Mouse (Mus musculus) midbrain, embryonic 10.5 days (tissue): ENCODE results near the gene Erich6b. TPM values are rescaled to one million over a fixed set of nuclear protein-coding genes. Genes with fewer than 3 reads are reported as not detected.

ENCODE experiments used
- DNase-seq: peaks from one replicate; pipeline ENCODE4 v3.0.0-alpha.2; 2017; ENCODE audit warnings: low spot score
- H3K27ac ChIP-seq: fragments of 300-500 bp; sonication (generic); replicated peaks from 2 replicates; pipeline ENCODE4 v1.5.1; 2016; ENCODE audit warnings: mild to moderate bottlenecking
- H3K27me3 ChIP-seq: fragments of 300-500 bp; sonication (generic); 2 replicates; pipeline ENCODE4 v1.6.1; 2016; ENCODE audit warnings: low read depth, mild to moderate bottlenecking; ENCODE audit not compliant: poor library complexity, severe bottlenecking
- H3K36me3 ChIP-seq: fragments of 300-500 bp; sonication (generic); 2 replicates; pipeline ENCODE4 v1.6.1; 2016; ENCODE audit warnings: mild to moderate bottlenecking, moderate library complexity
- H3K4me1 ChIP-seq: fragments of 300-500 bp; sonication (generic); 2 replicates; pipeline ENCODE4 v1.6.1; 2016
- H3K4me3 ChIP-seq: fragments of 300-500 bp; sonication (generic); 2 replicates; pipeline ENCODE4 v1.5.1; 2016; ENCODE audit warnings: mild to moderate bottlenecking, moderate library complexity
- H3K9me3 ChIP-seq: fragments of 300-500 bp; sonication (generic); replicated peaks from 2 replicates; pipeline ENCODE4 v1.6.1; 2016; ENCODE audit warnings: mild to moderate bottlenecking
- WGBS: fragments of 180-500 bp; shearing (Covaris S2); methylation state at CpG from one replicate; pipeline ENCODE4 v1.1.7; 2016; 5-methylcytosine and 5-hydroxymethylcytosine counted together
- polyA plus RNA-seq: library from polyadenylated mRNA; unstranded; fragments of >200 nt; fragmentation: Nextera tagmentation; extraction: Ambion mirVana; gene quantifications from 2 replicates; pipeline ENCODE4 v1.2.1, GENCODE M21; 2016

Erich6b gene
- polyA plus RNA-seq, 1 experiment from 2014 or later, result not detected

DNA sequence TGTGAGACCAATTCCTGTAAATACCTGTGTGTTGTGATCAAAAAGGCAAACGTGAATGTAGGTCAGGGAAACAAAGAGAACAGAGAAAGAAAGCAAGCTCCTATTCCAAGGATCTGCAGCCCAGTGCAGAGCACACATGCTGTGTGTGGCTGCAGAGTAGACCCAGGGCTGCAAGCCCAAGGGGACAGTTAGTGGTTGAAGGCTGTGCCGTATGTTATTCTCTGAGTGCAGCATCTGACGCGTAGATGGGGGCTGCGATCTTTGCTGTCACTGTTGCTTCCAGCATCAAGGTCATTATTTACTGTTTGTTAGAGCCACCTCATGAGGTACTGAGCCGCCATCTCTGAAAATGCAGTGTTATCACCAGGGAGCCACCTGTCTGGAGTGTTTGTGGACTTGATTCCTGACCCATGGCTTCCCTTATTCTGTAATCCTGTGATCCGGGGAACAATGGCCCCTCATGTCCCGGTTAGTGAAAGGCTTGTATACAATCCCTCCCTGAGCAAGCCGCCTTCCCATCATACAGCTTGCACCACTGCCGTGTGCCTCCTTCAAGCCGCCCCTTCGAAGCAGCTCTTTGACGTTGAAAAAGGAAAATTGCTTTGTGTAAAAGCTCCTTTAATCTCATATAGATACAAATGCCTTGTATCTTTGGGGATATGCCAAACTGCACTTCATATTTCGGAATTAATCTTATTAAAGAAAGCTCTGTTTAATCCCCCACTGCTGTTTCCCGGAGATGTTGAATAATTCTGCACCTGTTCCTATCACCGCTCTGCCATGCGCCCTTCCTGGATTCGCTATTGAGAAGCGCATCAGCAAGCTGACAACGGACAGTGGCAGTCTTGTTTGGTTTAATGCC, 5.1 kb downstream of the Erich6b start:
- 46% methylated on average over 20 of the region's 20 CpGs for WGBS
- DNase-seq, result peak; percentile 16
- no peak overlapping the region; the same call in 1 of the 2 replicates for H3K4me3 ChIP-seq

DNA sequence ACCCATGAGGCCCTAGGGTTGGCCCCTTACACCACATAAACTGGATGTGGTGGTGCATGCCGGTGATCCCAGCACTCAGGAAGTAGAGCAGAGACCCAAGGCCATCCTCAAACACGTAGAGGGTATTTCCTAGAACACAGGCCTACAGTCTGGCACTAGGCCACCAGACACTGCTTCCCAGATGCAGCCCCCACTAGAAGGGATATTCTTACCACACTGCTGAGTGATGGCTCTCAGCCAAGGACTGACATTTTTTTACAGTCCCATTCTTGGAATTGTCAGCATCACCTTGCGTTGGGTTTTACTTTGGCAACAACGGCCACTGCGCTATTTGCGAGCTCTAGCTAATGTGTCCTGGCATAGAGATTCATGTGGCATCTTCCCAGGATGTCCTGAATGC, 18.9 kb downstream of the Erich6b start:
- no peaks in the 10 kb centered on the region for H3K36me3 ChIP-seq
- no peak for DNase-seq
- no peak overlapping the region for H3K4me3 ChIP-seq
- H3K4me1 ChIP-seq, result peaks cover 5% of the 10 kb centered on the region; the same call in 1 of the 2 replicates
- WGBS, result 95% methylated on average over 6 of the region's 6 CpGs
- H3K9me3 ChIP-seq, result no peaks in the 10 kb centered on the region
- no peaks in the 10 kb centered on the region for H3K27me3 ChIP-seq
- no peak overlapping the region for H3K27ac ChIP-seq

More for the DNA sequence above, 5.1 kb downstream of the Erich6b start:
- no peaks in the 10 kb centered on the region for H3K27me3 ChIP-seq
- H3K9me3 ChIP-seq, result no peaks in the 10 kb centered on the region
- H3K27ac ChIP-seq, result peak overlapping the region; percentile 62
- H3K4me1 ChIP-seq, result peaks cover 18% of the 10 kb centered on the region
- no peaks in the 10 kb centered on the region for H3K36me3 ChIP-seq

DNA sequence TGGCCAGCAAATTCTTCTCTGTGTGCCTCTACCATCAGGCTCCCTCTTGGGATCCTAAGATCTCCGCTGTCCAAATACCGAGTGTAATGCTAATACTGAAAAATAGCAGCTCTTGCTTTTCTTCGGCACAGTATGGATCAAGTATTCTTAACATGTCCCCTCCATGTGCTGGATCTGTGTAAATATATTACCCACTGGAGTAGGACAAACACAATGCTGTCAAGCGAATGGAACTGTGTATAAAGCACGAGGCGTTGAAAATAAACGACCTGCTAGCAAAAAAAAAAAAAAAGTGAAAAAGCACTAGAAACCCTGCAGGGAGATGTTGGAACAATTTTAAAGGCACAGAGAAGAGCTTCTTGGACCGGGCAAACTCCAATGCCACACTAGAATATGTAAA, 19.5 kb downstream of the Erich6b start:
- 86% methylated on average over 8 of the region's 8 CpGs for WGBS
- no peak overlapping the region for H3K27ac ChIP-seq

DNA sequence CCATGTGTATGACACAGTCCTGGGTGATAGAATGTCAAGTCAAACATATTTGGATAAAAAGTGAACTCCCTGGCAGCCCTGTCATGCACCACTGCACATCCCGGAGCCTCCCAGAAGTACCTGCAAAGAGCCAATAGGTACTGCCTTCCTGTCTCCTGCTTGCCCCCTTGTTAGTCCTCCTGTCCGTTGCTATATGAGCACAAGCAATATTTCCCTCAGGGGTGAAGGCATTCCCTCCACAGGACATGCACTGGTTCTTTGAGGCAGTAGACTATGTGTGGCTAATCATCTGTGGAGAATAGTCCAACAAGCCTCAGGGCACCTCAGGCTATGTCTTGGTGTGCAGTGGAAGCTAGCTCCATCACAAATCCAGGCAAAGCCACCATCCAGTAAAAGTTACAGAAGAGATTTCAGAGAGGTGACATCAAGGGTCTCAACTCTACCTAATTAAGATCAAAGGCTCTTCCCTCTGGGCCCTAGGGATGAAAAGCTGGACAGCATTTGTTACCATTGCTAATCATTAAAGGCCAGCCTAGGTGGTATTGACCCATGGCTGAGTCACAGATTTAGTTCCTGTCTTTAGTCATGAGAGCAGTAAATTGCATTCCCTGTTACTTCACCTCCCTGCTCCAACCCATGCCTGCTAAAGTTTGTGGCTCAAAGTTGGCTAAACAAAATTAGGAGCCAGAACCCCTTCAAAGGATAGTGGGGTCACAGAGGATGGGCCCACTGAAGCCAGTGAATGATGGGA, 23.5 kb downstream of the Erich6b start:
- DNase-seq, result no peak
- Histone ChIP-seq H3K27ac (no peak overlapping the region), H3K4me3 (no peak overlapping the region), H3K36me3 (no peaks in the 10 kb centered on the region), H3K9me3 (no peaks in the 10 kb centered on the region), H3K4me1 (no peaks in the 10 kb centered on the region), H3K27me3 (no peaks in the 10 kb centered on the region)
- 70% methylated on average over 2 of the region's 2 CpGs for WGBS

More for the DNA sequence above, 19.5 kb downstream of the Erich6b start:
- DNase-seq, result no peak
- Histone ChIP-seq H3K9me3 (no peaks in the 10 kb centered on the region), H3K4me3 (no peak overlapping the region), H3K4me1 (peaks cover 4% of the 10 kb centered on the region; the same call in 1 of the 2 replicates), H3K27me3 (no peaks in the 10 kb centered on the region), H3K36me3 (no peaks in the 10 kb centered on the region)

DNA sequence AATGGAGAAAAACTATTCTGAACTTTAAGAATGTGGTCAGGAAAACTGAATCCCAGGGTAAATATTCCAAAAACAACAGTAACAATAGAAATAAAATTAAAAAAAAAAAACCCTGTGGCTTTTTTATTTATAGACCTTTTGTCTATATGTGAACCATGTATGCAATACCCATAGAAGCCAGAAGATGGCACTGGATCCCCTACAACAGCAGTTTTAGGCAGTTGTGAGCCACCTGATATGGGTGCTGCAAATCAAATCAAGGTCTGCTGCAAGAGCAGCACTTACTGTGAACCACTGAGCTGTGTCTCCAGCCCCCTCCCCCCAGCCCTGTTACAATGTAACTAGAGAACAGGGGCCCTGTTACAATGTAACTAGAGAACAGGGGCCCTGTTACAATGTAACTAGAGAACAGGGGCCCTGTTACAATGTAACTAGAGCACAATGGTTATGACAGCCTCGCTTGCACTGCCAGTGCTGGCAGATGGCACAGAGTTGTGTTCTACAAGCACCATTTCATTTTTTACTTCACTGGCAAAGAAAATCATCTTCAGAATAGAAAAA, 27.1 kb downstream of the Erich6b start:
- Histone ChIP-seq H3K4me3 (no peak overlapping the region), H3K27me3 (no peaks in the 10 kb centered on the region), H3K36me3 (no peaks in the 10 kb centered on the region), H3K9me3 (no peaks in the 10 kb centered on the region), H3K4me1 (no peaks in the 10 kb centered on the region), H3K27ac (no peak overlapping the region)
- no peak for DNase-seq
- 96% methylated on average over 1 of the region's 1 CpGs for WGBS

DNA sequence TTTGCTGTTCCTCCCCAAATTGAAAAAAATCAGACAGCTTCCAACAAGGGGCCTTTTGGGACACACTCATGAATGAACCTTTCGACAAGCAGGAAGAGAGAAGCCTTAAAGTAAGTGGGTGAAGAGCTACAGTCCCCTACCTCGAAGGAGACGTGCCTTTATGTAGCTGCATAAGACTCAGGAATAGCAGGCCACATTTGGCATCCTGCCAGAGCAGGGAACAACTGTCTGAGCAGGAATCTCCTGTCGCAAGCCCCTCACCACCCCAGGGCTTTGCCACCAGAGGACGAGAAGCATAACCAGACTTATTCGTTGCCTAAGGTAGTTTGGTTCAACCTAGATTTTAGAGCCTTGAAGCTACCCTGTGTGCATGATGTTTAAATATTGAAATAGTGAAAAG, 34.3 kb downstream of the Erich6b start:
- no peak for DNase-seq
- H3K36me3 ChIP-seq, result no peaks in the 10 kb centered on the region
- no peak overlapping the region for H3K27ac ChIP-seq
- WGBS, result 87% methylated on average over 6 of the region's 6 CpGs
- H3K4me1 ChIP-seq, result peaks cover 4% of the 10 kb centered on the region; the same call in 1 of the 2 replicates
- no peaks in the 10 kb centered on the region for H3K27me3 ChIP-seq
- H3K4me3 ChIP-seq, result no peak overlapping the region
- H3K9me3 ChIP-seq, result no peaks in the 10 kb centered on the region

DNA sequence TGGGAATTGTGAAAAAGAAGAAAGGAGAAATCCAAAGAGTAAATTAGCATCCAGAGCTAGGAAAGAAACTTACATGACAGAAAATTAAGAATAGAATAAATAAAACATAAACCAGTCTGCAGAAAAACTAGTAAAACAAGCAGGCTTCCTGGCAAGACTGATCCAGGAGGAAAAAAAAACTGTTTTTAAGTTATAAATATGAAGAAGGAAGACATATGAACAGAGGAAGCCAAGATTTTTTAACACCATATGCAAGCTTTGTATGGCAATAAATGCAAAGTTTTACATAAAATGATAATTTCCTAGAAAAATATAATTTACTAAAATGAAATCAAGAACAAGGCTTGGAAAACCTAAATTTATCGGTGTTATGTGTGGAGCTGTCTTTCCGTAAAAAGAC, 48.4 kb downstream of the Erich6b start:
- Histone ChIP-seq H3K36me3 (no peaks in the 10 kb centered on the region), H3K4me3 (no peak overlapping the region), H3K4me1 (no peaks in the 10 kb centered on the region), H3K27me3 (no peaks in the 10 kb centered on the region), H3K9me3 (peaks cover 7% of the 10 kb centered on the region; the same call in 1 of the 2 replicates), H3K27ac (no peak overlapping the region)
- no peak for DNase-seq
- WGBS, result 95% methylated on average over 2 of the region's 2 CpGs

DNA sequence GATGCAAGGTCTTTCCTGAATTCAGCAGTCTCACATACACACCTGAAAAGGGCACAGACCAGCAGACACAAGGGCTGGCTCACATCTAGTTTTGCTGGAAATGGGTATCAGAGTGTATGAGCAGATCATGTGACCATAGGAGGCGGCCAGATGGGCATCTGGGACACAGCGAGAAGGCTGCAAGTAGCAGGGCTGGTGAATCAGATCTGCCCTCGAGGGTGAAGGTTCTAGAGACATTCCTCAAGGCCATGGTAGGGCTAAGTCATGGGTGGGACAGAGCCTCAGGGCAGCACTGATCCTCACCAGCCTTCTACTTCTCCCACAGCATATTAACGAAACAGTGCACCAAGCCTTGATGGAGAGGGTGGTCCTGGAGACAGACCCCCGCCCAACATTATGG, 54.0 kb downstream of the Erich6b start:
- no peaks in the 10 kb centered on the region; the same call in 1 of the 2 replicates for H3K4me1 ChIP-seq
- H3K4me3 ChIP-seq, result no peak overlapping the region
- no peak overlapping the region for H3K27ac ChIP-seq
- H3K9me3 ChIP-seq, result peaks cover 7% of the 10 kb centered on the region; the same call in 1 of the 2 replicates
- peaks cover 2% of the 10 kb centered on the region for H3K36me3 ChIP-seq
- 88% methylated on average over 5 of the region's 5 CpGs for WGBS
- H3K27me3 ChIP-seq, result no peaks in the 10 kb centered on the region
- no peak for DNase-seq

DNA sequence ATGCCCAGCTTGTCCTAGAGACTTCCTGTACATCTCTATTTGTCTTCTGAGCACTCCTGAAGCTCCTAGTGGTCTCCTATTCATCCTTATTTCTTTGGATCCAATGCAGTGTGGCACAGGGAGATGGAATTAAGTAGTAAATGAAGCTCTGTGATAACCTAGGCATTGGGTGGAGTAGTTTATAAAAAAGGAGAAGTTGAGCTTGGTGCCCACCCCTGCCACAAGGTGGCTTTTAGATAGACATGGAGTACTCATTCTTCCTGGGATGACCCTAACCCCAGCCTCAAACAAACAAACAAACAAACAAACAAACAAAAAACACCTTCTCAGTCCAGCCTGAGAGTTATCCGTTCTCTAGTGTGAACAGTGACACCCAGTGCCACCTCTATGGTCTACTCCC, 55.9 kb downstream of the Erich6b start:
- WGBS, result 97% methylated on average over 1 of the region's 1 CpGs
- H3K9me3 ChIP-seq, result peaks cover 7% of the 10 kb centered on the region; the same call in 1 of the 2 replicates
- no peak overlapping the region for H3K27ac ChIP-seq
- H3K27me3 ChIP-seq, result no peaks in the 10 kb centered on the region
- DNase-seq, result no peak
- H3K4me3 ChIP-seq, result no peak overlapping the region
- no peaks in the 10 kb centered on the region; the same call in 1 of the 2 replicates for H3K4me1 ChIP-seq
- peaks cover 13% of the 10 kb centered on the region for H3K36me3 ChIP-seq

DNA sequence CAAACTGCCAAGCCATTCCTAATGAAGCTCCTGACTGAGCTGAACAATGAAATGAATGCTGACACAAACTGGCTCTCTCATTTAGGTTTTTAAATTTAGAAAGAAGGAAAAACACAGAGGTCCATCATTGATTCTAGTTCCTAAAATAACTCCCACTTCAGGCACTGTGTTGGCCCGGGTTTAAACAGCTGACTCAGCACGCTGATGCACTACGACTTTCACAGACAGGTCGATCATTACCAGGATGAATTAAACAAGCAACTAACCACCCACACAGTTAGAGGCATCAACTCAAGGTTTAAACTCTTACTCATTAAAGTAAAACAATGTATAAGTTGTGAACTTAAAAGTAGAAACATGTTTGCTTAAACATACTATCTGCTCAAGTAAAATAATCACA, 64.6 kb downstream of the Erich6b start:
- Histone ChIP-seq H3K27ac (no peak overlapping the region), H3K4me1 (peaks cover 13% of the 10 kb centered on the region), H3K27me3 (no peaks in the 10 kb centered on the region), H3K36me3 (peaks cover 74% of the 10 kb centered on the region), H3K9me3 (no peaks in the 10 kb centered on the region), H3K4me3 (no peak overlapping the region)
- DNase-seq, result no peak
- WGBS, result 93% methylated on average over 4 of the region's 4 CpGs

DNA sequence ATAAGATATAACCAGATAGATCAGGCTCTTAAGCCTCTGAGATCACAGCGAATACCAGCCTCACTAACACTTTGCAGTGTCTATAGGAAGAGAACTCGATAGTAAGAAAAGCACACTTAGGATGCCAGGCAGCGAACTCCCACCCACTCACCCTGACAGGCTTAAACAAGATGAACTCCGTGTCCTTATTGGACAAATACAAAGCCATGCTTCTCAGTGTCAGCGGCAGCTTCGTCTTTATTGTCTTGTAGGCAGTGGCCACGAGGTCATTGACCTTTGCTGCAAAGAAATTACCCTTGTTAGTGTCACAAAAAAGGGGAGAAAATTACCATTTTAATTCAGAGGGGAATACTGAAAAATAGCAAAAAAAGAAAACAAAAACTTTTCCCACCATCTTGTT, 65.7 kb downstream of the Erich6b start:
- 30% methylated on average over 7 of the region's 7 CpGs for WGBS
- Histone ChIP-seq H3K36me3 (peaks cover 81% of the 10 kb centered on the region), H3K9me3 (no peaks in the 10 kb centered on the region), H3K27me3 (no peaks in the 10 kb centered on the region), H3K4me1 (peaks cover 13% of the 10 kb centered on the region), H3K4me3 (no peak overlapping the region), H3K27ac (no peak overlapping the region)
- DNase-seq, result peak; percentile 20

DNA sequence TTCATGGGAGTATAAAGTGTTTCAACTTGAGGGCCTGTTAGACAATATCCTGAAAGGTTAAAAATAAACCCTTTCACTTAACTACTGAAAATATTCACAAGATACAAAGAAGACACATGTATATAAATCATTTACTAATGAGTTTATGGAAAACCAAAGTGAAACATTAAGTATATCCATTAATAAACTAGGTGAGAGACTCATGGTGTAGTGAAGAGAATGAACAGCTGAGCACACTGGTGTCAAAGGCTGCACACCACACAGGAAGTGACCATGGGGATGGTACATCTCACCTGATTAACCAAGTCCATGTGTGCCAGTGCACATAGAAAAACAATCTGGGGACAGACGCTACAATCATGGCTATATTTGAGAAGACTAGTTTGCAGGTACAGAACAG, 66.9 kb downstream of the Erich6b start:
- Histone ChIP-seq H3K4me1 (peaks cover 13% of the 10 kb centered on the region), H3K27ac (no peak overlapping the region), H3K36me3 (peaks cover 78% of the 10 kb centered on the region), H3K4me3 (no peak overlapping the region), H3K27me3 (no peaks in the 10 kb centered on the region), H3K9me3 (no peaks in the 10 kb centered on the region)
- no peak for DNase-seq
- 98% methylated on average over 1 of the region's 1 CpGs for whole genome bisulfite sequencing
